Mouse (Mus musculus): ENCODE data around the gene Etv3. TPM values are rescaled to one million over a fixed set of nuclear protein-coding genes. Genes with fewer than 3 reads are reported as not detected.

The Etv3 gene
- total RNA-seq, 2 experiments from 2014 or later = 16.8 to 17.6 TPM

- peak; percentile 8 for DNase-seq
These were observed 31.6 kb downstream of the Etv3 start for GRCm38 (mm10) chr3:87556668-87557278.

- peak; percentile 43 for DNase-seq
These were observed 34.9 kb downstream of the Etv3 start for GRCm38 (mm10) chr3:87560156-87560555.

- DNase-seq = peak; percentile 2
These were observed 36.2 kb downstream of the Etv3 start for GRCm38 (mm10) chr3:87561434-87561833.

GRCm38 (mm10) chr3:87562370-87562769, 37.2 kb downstream of the Etv3 start:
- DNase-seq = peak; percentile 92

GRCm38 (mm10) chr3:87563466-87563865, 38.3 kb downstream of the Etv3 start:
- no peak for DNase-seq

GRCm38 (mm10) chr3:87565623-87566022, 40.4 kb downstream of the Etv3 start:
- DNase-seq = no peak

GRCm38 (mm10) chr3:87566066-87566465, 40.9 kb downstream of the Etv3 start:
- peak; percentile 68 for DNase-seq

GRCm38 (mm10) chr3:87567497-87567896, 42.3 kb downstream of the Etv3 start:
- no peak for DNase-seq

- DNase-seq = no peak
These were observed 43.5 kb downstream of the Etv3 start for GRCm38 (mm10) chr3:87568681-87569080.

- DNase-seq = no peak
These were observed 50.6 kb downstream of the Etv3 start for GRCm38 (mm10) chr3:87575766-87576165.

GRCm38 (mm10) chr3:87582259-87582658, 57.1 kb downstream of the Etv3 start:
- no peak for DNase-seq

Other genes starting within 250 kb of the Etv3 start
- gene Cd5l, start 167.5 kb upstream of the Etv3 start, total RNA-seq (2021) = under 1 TPM in 1 of 2 experiments, not detected in 1; 0.14 TPM
- not detected for gene Fcrl1, start 149.0 kb upstream of the Etv3 start, total RNA-seq (2021)
- gene Fcrl5, start 89.6 kb upstream of the Etv3 start, total RNA-seq (2021) = not detected
- 10 to 100 TPM; 22.6 to 22.8 TPM for gene Arhgef11, start 92.2 kb downstream of the Etv3 start, total RNA-seq (2021)
- under 1 TPM; 0.50 to 0.57 TPM for gene Lrrc71, start 223.2 kb downstream of the Etv3 start, total RNA-seq (2021)

Data from heart, postnatal 4 days (tissue).